Mouse (Mus musculus) left cerebral cortex, adult 9 months (tissue): ENCODE results near the gene Mpp5.
A peak's percentile ranks its signal among the peaks of the same experiment; 100 is the strongest.

Experiments
- DNase-seq, 2 experiments: peaks; one replicate each; pipeline ENCODE4 v3.0.0; 2022; ENCODE audit warnings: low spot score in 2 of 2

Gene Mpp5

GRCm38 (mm10) chr12:78842429-78842828 lies 93.7 kb downstream of the Mpp5 start:
- DNase-seq: no peak

GRCm38 (mm10) chr12:78848246-78848645 lies 99.5 kb downstream of the Mpp5 start:
- no peak for DNase-seq

GRCm38 (mm10) chr12:78860921-78861495 lies 112.3 kb downstream of the Mpp5 start:
- DNase-seq: no peak

GRCm38 (mm10) chr12:78861496-78862253 lies 113.0 kb downstream of the Mpp5 start, which contains the start of the genes Atp6v1d and Eif2s1:
Gene Atp6v1d, minus strand, starts transcription at chr12:78861638.
Gene Eif2s1, plus strand, starts transcription at chr12:78861819.
- DNase-seq: peak; percentile 97 to 98

- no peak for DNase-seq
Measured at GRCm38 (mm10) chr12:78862254-78862730, 113.6 kb downstream of the Mpp5 start.

- DNase-seq: no peak
Measured at GRCm38 (mm10) chr12:78865434-78865833, 116.7 kb downstream of the Mpp5 start.

- no peak for DNase-seq
Measured at GRCm38 (mm10) chr12:78868115-78868514, 119.4 kb downstream of the Mpp5 start.

- DNase-seq: no peak
Measured at GRCm38 (mm10) chr12:78874581-78874980, 125.9 kb downstream of the Mpp5 start.

- no peak for DNase-seq
Measured at GRCm38 (mm10) chr12:78890062-78890461, 141.4 kb downstream of the Mpp5 start.
